Mouse (Mus musculus) CD4-positive, CD25-positive, alpha-beta regulatory T cell, adult 4 months (primary cell): Measurements from ENCODE around the gene March6. TPM values are rescaled to one million over a fixed set of nuclear protein-coding genes. Genes with fewer than 3 reads are reported as not detected.

Experiments used
- ATAC-seq: one replicate; pipeline ENCODE4 v1.8.0; 2017
- polyA plus RNA-seq, 2 experiments: library from polyadenylated mRNA; unstranded; fragments of 100-300 nt; shearing (Covaris generic); gene quantifications; one replicate each; pipeline ENCODE4 v1.2.1; 2017

The March6 gene
- 10 to 100 TPM; 24.4 to 26.2 TPM for polyA plus RNA-seq

DNA sequence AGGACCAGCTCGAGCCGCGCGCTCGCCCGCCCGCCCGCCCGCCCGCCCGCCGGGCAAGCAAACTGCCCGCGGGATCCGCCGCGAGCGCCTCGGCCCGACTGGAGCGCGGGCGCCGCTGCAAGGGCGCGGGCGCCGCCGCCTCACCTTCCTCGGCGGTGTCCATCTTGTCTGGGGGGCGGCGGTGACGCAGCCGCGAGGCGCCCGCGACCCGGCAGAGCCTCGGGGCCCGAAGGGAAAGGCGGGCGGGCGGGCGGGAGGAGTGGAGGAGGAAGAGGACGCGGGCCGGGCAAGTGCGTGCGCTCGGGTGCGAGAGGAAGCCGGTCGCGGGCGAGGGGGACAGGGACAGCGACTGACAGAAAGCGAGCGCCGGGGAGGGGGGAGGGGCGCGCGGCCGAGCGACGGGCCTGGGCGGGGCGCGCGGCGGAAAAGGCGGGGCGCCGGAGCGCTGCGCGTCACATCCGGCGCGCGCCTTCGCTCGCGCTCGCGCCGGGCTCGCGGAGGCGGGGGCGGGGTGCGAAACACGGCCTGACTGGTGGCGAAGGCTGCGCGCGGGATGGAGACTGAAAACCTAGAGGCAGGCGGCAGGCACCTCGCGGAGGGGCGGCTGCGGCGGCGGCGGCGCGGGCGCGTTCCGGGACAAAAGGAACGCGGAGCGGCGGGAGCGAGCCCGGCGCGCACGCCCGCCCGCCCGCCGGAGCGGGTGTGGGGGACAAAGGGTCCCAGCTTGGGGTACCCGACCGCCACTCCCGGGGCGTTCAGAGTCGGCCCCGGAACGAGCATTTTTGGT, at the start of gene March6:
Gene March6 (minus strand): TSS at position 395 of the 787 bp plus-strand sequence.
- peak; percentile 82 for ATAC-seq

DNA sequence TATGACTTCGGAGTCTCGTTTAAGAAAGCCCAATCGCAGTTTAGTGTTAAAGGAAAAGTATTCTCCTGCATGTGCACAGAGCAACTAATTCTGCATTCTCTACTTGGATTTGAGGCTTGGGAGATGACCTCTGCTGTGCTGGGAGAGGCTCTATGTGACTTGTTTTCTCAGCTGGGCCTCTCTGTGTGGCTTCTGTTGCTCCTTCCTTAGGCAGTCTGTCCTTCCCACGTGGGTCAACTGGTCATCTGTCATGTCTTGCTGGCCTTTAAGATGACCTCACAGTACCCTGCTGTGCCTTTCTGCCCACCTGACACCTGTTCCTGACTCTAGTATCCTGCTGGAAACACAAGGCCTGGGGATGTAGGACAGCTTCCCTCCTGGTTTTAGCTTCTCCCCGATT, 45.2 kb upstream of the March6 start:
- ATAC-seq: no peak

DNA sequence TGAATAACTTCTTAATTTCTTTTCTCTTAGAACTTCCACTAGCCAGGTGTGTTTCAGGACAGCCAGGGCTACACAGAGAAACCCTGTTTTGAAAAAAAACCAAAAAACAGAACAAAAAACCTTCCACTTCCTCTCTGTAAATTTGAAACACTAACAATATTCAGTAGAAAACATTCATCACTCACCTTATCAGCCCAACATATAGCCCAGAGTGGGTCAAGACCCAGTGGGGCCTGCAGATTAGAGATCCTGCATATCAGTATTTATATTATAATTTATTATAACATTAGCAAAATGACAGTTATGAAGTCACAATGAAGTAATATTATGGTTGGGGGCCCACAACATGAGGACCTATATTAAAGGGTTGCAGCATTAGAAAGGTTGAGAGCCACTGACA, 42.8 kb upstream of the March6 start:
- ATAC-seq: no peak

DNA sequence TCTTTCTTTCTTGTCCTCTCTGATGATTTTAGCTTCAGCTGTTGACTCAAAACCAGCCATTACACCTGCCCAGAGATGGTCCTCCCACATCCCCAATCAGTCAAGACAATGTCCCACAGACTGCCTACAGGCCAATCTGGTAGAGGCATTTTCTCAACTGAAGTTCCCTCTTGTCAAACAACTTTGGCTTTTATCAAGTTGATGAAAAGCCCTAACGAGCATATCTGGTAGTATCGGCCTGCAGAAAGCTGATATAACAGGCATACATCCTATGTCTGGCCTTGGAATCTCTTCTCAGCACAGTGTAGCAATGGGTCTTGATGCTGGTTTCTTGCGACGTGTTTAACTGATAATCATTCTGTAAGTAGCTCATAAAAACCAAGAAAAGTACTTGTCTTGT, 42.4 kb upstream of the March6 start:
- no peak for ATAC-seq

DNA sequence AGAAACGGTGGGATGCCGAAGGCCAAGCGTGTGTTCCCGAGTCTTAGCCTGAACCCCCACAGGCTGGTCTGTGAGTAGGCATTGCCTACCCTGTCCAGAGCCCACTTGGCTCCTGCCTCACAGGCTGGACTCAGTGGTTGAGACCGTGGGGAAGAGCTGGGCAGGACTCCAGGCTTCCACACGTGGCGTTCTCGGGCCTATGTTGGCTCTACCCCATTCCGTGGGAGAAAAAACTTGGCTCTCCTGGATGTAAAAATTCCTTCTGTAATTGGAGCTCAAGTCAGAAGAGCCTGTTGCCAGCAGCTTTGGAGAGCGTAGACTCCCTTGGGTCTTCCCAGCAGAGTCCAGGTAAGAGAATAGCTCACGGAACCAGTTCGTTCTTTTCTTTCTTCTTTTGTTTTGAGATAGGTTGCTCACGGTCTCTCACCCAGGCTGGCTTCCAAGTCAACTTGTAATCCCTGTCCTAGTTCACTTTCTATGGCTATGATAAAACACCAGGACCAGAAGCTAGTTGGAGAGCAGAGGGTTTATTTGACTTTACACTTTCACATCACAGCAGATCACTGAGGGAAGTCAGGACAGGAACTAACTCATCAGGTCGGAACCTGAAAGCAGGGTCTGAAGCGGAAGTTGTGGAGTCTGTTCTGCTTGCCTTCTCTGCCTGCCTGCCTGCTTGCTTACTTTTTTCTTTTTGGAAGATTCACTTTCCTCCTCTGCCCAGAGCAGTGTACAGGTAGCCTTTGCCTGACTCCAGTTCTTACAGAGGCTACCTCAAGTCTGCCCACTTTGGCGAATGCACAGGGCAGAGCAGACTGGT, 41.3 kb upstream of the March6 start:
- no peak for ATAC-seq

DNA sequence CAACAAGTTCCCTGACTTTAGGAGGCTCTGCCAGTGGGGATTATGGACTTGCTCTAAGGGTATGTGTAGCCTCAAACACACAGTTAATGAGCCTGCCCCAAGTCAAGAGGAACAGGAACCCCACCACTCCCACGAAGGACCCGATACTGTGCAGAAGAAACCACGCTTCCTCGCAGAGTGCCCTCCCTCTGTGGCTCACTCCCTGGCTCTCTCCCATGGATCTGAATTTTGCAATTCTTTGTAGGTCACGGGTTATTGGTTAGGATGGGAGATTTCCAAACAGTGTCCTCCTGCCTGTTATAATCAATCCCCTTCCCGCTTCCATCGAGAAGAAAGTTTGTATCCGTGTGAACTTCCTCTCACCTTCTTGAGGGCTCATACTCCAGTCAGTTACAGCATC, 40.1 kb upstream of the March6 start:
- no peak for ATAC-seq

DNA sequence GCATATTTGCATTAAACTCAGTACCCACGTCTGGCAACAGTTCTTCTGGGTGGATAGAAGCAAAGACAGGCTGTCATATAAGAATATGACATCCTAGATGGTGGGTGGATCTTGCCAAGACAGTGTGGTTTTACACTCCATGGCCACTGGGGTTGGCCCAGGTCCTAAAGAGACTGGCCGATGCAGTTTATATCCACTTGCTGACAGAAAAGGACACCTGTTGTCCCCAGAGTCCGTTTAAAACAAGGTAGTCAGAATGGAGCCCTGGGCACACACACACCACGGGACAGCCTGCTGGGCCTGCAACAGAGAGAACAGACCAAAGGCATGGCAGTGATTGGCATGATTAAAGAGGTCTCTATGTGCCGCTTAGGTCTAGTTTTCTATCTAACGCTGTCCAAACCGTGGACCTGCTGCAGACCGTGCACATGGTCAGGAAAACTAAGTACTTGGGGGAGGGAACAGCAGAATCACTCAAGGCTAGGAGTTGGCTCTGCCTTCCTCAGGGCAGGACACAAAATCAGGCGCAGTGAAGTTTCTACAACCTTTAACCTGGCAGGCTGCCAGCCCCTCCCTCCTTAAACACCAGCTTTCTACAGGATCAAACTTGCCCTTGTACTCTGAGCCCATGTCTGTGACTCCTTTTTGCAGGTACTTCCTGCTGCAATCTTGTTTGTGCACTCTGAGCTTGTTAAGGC, 38.6 kb upstream of the March6 start:
- ATAC-seq: no peak

DNA sequence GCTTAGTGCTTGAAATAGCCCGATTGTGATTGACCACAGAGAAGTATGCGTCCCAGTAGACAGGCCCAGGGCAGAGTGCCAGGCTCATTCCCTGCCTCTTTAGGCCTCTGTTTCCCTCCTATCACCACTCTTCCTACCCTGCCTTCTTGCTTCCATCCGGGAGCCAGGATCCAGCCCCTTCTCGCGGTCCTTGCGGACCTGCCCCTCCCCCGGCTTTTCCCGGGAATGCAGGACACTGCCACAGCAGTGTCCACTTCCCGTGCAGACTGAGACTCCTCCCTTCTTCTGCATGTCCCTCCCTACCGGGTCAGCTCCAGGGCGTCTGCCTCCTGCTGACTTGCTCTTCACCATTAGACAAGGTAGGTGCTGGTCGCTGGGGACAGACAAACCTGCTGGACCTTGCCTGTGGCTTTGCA, 37.7 kb upstream of the March6 start:
- no peak for ATAC-seq

DNA sequence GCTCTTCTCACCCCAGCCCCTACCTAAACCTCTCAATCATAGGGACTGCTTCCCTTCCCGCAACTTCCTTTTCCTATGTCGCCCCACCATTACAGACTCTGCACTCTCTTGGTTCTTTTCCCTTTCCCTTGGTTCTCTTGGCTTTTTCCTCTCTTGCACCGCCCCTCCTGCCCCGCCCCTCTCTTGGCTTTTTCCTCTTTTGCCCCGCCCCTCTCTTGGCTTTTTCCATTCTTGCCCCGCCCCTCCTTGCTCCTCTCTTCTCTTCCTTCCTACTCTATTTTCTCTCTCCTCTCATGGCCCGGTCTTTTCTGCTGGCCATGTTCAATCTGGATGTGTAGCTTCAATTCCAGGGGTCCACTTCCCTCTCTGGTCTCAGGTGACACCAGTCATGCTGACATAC, 36.6 kb upstream of the March6 start:
- ATAC-seq: no peak

DNA sequence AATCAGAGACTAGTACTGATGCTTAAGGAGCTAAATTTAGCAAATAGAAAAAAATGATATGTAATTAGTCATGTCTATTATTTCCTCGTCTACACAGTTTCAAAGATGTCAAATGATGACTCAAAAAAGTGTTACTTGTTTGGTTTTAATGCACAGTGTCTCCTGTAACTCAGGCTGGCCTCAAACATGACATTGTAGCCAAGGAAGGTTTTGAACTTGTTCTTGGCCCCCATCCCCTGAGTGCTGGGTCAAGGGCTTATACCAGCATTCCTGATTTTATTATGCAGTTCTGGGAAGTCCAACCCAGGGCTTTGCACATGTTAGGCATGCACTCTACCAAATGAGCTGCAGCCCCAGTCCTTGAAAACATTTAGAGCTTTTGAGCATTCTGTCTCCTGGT, 34.9 kb upstream of the March6 start:
- no peak for ATAC-seq

DNA sequence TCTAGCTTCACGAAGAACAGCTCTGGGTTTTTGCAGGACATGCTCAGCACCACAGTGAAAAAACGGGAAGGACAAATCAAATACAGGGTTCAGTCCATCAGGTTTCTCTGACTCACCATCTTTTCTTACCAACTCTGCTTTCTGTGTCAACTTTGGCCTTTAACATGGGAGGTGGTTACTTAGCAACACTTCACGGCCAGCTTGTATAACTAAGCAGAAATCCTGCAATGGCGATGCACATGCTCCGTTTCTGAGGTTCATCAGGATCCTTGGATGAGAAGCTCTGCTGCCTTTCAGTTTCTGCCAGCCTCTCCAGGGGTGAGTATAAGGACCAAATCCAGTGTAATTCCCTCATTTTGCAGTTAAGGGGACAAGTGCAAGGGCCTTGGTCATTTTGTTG, 34.3 kb upstream of the March6 start, which contains the start of gene Cmbl:
Gene Cmbl (plus strand): TSS at position 206 of the 400 bp plus-strand sequence.
- ATAC-seq: no peak

DNA sequence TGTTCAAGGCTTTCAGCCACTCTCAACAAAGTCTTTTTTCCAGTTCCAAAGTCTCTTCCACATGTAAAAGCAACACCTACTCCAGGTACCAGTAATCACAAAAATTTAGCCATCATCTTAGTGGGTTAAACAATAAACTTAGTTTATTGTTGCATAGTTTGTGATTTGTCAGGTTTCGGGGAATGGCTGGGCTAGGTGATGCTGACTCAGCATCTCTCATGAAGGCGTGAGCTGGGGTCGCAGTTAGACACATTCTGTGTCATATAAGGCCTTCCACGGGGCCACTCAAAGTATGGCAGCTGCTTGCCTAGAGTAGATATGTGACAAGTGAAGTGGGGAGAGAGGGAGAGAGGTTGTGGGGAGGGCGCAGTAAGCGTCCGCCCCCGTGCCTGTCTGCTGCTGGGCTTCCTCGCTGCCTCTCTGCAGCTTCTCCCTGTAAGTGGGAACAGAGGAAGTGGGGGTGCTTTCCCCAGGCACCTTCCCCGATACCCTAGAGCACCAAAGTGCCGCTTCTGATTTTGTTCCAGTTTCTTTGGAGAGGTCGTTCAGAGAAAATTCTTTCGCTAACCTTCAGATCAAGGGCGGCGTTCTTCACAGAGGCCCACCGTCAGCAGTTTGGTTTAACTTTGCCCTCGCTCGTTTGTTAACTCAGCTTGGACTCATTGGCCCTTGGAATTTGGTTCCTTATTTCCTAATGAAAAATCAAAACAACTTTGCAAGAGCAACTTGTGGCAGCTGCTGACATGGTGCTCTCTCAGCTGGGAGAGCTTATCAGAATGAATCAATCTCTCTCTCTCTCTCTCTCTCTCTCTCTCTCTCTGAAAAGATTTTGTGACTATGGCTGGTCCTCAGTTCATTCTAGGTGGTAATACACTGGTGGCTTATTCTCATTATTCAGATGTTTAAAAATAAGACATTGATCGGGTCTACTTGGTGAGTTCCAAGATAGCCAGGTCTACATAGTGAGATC, 33.0 kb upstream of the March6 start:
- ATAC-seq: no peak

DNA sequence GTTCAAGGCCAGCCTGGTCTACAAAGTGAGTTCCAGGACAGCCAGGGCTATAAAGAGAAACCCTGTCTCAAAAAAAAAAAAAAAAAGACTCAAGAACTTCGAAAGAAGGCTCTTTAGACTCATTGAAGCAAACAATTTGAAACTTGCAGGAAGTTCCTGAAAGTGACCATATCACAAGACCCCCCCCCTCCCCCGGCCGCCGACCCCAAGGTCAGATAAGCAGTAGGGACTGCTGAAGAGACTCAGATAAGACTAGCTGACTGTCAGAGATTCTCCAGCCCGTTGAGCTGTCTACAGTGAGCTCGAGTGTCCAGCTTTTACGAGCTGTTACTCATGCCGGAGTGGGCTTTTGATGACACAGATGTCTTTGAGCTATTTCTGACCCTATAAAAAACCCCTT, 32.0 kb upstream of the March6 start:
- no peak for ATAC-seq

DNA sequence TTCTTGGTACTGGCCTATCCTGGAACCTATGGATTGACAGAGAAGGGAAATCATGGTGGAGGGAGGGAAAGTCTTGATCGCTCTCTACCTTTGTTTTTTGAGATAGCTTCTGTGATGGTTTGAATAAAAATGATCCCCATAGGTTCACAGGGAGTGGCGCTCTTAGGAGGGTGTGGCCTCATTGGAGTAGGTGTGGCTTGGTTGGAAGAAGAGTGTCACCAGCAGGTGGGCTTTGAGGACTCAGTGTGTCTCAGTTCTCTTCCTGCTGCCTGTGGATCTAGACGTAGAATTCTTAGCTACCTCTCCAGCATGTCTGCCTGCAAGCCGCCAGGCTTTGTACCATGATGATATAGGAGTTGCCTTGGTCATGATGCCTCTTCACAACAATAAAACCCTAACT, 31.1 kb upstream of the March6 start:
- ATAC-seq: no peak

DNA sequence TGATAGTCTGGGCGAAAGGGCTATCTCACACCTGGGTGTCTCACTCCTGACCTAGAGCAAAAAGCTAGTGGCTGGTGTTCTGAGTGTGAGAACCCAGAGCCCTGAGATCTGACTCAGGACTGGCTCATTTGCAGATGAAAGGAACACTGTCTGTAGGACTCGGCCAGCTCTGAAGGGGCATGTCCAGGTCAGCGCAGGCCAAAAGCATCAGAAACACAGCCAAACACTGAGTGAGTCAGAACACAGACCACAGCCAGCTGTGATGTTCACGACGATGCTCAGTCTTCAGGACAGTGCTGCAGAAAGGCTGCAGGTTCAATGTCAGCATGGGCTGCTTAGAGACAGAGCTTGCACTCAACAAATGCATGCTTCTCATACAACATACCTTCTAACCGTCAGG, 30.5 kb upstream of the March6 start:
- no peak for ATAC-seq

DNA sequence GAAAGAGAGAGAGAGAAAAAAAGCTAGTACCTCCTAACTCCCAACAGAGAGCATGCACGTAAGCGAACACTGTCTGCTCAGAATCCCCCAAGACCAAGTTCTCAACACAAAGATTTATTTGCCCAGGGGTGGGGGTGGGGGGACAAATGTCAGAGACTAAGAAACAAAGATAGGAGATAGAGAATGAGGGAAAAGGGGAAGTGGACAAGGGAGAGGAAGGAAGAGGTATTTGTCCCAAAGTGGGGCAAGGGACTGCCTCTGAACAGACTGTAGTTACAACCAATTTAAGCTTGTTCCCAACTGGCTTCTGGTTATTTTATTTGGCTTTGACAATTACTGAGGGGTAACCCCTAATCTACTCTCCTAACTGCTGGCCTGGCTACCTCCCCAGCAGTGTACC, 24.0 kb upstream of the March6 start:
- no peak for ATAC-seq

DNA sequence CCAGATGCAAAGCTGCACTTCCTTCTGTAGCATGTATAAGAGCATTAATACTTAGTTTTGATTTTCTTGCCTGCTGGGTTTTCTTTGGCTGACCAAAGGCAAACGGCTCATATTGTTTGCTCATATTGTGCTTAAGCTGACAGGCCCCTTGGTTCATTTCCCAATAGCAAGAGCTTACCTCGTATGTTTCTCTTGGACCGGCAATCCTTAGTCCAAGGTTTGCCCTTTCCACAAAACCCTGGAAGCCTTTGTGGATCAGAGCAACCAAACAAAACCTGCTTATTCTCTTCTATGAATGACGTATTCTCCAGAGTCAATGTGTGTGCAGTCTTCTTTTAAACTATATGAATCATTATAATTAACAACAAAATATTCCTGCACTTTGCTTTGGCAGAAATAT, 19.5 kb upstream of the March6 start:
- ATAC-seq: no peak

DNA sequence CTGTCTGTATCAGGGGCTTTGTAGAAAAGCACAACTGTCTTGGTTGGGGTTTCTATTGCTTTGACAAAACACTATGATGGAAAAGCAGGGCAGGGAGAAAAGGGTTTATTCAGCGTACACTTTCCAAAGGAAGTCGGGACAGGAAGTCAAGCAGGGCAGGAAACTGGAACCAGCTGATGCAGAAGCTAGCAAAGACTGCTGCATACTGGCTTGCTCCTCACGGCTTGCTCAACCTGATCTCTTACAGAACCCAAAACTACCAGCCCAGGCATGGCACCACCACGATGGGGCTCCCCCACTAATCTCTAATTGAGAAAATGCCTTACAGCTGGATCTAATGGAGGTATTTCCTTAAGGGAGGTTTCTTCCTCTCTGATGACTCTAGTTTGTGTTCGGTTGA, 16.6 kb upstream of the March6 start:
- no peak for ATAC-seq

DNA sequence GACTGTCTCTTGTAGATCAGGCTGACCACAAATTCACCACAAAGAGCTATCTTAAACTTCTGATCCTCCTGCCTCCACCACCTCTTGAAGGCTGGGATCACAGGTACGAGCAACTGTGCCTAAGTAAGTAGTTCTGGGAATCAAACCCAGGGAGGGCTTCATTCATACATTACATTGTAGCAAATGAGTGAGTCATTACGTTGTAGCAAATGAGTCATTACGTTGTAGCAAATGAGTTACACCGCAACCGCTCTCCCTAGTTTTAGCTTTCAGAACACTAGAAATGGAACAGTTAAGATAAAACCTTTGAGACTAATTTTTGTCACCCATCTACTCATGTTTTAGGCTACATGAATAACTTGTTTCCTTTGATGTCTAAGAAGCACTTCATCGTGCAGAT, 15.4 kb upstream of the March6 start:
- no peak for ATAC-seq

DNA sequence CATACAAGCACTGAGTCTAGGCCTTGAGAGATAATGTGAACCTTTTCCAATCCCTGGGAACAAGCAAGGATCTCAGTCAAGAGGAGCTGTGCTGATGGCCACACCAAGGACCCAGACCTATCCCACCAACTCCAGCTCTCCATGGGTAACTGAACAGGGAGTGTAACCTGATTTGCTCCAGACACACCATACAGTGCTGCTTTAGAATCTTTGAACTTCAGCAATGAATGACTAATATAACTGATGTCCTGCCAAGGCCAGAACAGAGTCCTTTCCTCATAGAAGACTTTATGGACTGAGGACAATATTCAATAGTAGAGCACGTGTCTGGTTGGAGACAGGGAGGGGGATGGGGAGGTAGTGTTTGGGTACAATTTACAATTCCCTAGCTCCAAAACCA, 14.2 kb upstream of the March6 start:
- ATAC-seq: no peak

DNA sequence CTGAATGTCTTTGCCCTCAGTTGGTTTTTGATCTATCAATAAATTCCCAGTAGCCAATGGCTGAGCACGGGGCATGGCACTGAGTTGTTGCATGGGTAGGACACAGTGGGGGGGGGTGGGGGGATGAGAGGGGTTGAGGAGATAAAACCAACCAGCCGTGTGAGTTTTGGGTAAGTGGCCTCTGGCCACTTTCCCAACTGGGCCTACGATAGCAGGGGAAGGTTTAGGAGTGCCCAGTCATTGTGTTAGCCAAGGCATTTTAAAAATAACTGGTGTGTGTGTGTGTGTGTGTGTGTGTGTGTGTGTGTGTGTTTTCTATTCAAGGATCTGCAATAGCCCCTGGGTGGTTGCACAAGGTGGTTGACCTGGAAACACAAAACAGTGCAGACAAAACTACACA, 12.4 kb upstream of the March6 start:
- ATAC-seq: no peak
